Comparison of ENCODE assay signal across 18 mouse cellular contexts in genomic region chr1:126565151-126565725, GRCm38 (mm10).
A peak's percentile ranks its signal among the peaks of the same experiment; 100 is the strongest.
DNase-seq lines count a peak whose midpoint lies in the region; ATAC-seq and TF ChIP-seq lines count a peak whose summit lies in the region.
"Had no signal": no experiment of that assay in that cellular context is flagged by ENCODE, and none has a peak within 500 bp of the region (broad histone marks: within the 10 kb centered on the region; RNA-seq: fewer than 3 reads in every experiment).

No protein-coding gene starts in this region.

- 0 out of 2 replicates have a peak, but pooled peaks have one; percentile 43 for ATAC-seq in midbrain, embryonic 13.5 days
- no peak for ATAC-seq in midbrain, postnatal 0 days (ENCODE audit: low FRiP score)
- no peak for ATAC-seq in kidney, embryonic 15.5 days (replicated peaks; ENCODE audit: low FRiP score)
- ATAC-seq: forebrain, embryonic 14.5 days; intestine, embryonic 15.5 days had no signal

- no peak for DNase-seq in midbrain, postnatal 0 days (ENCODE audit: low spot score)
- DNase-seq in adrenal gland, adult 2 months: peak; percentile 79
- peak; percentile 75 for DNase-seq in adrenal gland, adult 8-10 months
- DNase-seq in adrenal gland, postnatal 36 days: peak; percentile 51 to 60
- DNase-seq in heart, postnatal 4 days: no peak
- DNase-seq: cerebellum, adult 2 months; cerebellum, postnatal 10 days; gastrocnemius, postnatal 36 days; heart, adult 11 months; heart, postnatal 14 days had no signal

- no peak for TF ChIP-seq CTCF in midbrain, postnatal 0 days (IDR thresholded peaks at IDR 0.05)

- H3K27ac ChIP-seq in midbrain, embryonic 13.5 days: peak overlapping the region; percentile 19; the same call in 1 of the 2 replicates
- no peak overlapping the region for H3K27ac ChIP-seq in midbrain, postnatal 0 days (ENCODE audit: low read depth, low read length)
- no peak overlapping the region for H3K27ac ChIP-seq in kidney, embryonic 15.5 days
- H3K27ac ChIP-seq: embryonic facial prominence, embryonic 10.5 days; heart, embryonic 15.5 days; hindbrain, embryonic 10.5 days; hindbrain, embryonic 14.5 days; intestine, embryonic 15.5 days had no signal

- no peak overlapping the region for H3K9ac ChIP-seq in midbrain, embryonic 13.5 days (replicated peaks)
- H3K9ac ChIP-seq in midbrain, postnatal 0 days (replicated peaks; ENCODE audit: low read length, poor library complexity, severe bottlenecking): no peak overlapping the region
- H3K9ac ChIP-seq in kidney, embryonic 15.5 days: no peak overlapping the region
- H3K9ac ChIP-seq: heart, embryonic 15.5 days; hindbrain, embryonic 14.5 days; intestine, embryonic 15.5 days had no signal

- no peaks in the 10 kb centered on the region for H3K27me3 ChIP-seq in midbrain, embryonic 13.5 days
- no peaks in the 10 kb centered on the region for H3K27me3 ChIP-seq in midbrain, postnatal 0 days (ENCODE audit: insufficient read depth, low read length)
- no peaks in the 10 kb centered on the region for H3K27me3 ChIP-seq in kidney, embryonic 15.5 days
- H3K27me3 ChIP-seq: heart, embryonic 15.5 days; intestine, embryonic 15.5 days had no signal

- H3K4me1 ChIP-seq in midbrain, embryonic 13.5 days (replicated peaks): peaks cover 7% of the 10 kb centered on the region
- no peaks in the 10 kb centered on the region for H3K4me1 ChIP-seq in midbrain, postnatal 0 days (ENCODE audit: insufficient read depth, low read length)
- H3K4me1 ChIP-seq in kidney, embryonic 15.5 days: no peaks in the 10 kb centered on the region
- H3K4me1 ChIP-seq: heart, embryonic 15.5 days; intestine, embryonic 15.5 days had no signal

- H3K4me3 ChIP-seq in midbrain, embryonic 13.5 days (replicated peaks): no peak overlapping the region
- no peak overlapping the region for H3K4me3 ChIP-seq in midbrain, postnatal 0 days (ENCODE audit: low read depth, low read length)
- H3K4me3 ChIP-seq in kidney, embryonic 15.5 days (replicated peaks): no peak overlapping the region
- H3K4me3 ChIP-seq: embryonic facial prominence, embryonic 10.5 days; heart, embryonic 15.5 days; hindbrain, embryonic 10.5 days; intestine, embryonic 15.5 days had no signal

- H3K36me3 ChIP-seq in midbrain, embryonic 13.5 days: no peaks in the 10 kb centered on the region
- H3K36me3 ChIP-seq in midbrain, postnatal 0 days (ENCODE audit: insufficient read depth, low read length): no peaks in the 10 kb centered on the region
- H3K36me3 ChIP-seq in kidney, embryonic 15.5 days: no peaks in the 10 kb centered on the region
- H3K36me3 ChIP-seq: embryonic facial prominence, embryonic 10.5 days; heart, embryonic 15.5 days; hindbrain, embryonic 10.5 days; intestine, embryonic 15.5 days had no signal

- no peaks in the 10 kb centered on the region for H3K9me3 ChIP-seq in midbrain, embryonic 13.5 days
- no peaks in the 10 kb centered on the region for H3K9me3 ChIP-seq in midbrain, postnatal 0 days (ENCODE audit: low read length)
- H3K9me3 ChIP-seq in kidney, embryonic 15.5 days (replicated peaks): no peaks in the 10 kb centered on the region
- H3K9me3 ChIP-seq: embryonic facial prominence, embryonic 10.5 days; heart, embryonic 15.5 days; hindbrain, embryonic 10.5 days; intestine, embryonic 15.5 days had no signal

- 51% methylated on average over 3 of the region's 3 CpGs for WGBS in midbrain, embryonic 13.5 days
- 47% methylated on average over 3 of the region's 3 CpGs for WGBS in midbrain, postnatal 0 days
- 66% methylated on average over 3 of the region's 3 CpGs for WGBS in kidney, embryonic 15.5 days

- H3K4me2 ChIP-seq in midbrain, embryonic 13.5 days (replicated peaks): no peak overlapping the region
- no peak overlapping the region for H3K4me2 ChIP-seq in midbrain, postnatal 0 days (ENCODE audit: low read depth, low read length, poor library complexity, severe bottlenecking)
- H3K4me2 ChIP-seq in kidney, embryonic 15.5 days: no peak overlapping the region
- H3K4me2 ChIP-seq: heart, embryonic 15.5 days; hindbrain, embryonic 14.5 days; intestine, embryonic 15.5 days had no signal

Comparison
In these comparisons a context has a peak if more than half of its experiments do, and no peak if none do; other contexts are left out.
1. DNase-seq: peak in adrenal gland, adult 2 months (single experiment), adrenal gland, adult 8-10 months (single experiment) and adrenal gland, postnatal 36 days (2 of 2); none in midbrain, postnatal 0 days (single experiment) and heart, postnatal 4 days (single experiment).